Mouse (Mus musculus) olfactory bulb, adult 2 months (tissue): ENCODE measurements around the gene Dapl1.

Source experiments
- CTCF ChIP-seq: fragments of 200-500 bp; IDR thresholded peaks from 2 replicates; pipeline ENCODE4 v1.5.1; 2012; ENCODE audit warnings: low read depth, mild to moderate bottlenecking, low read length, moderate library complexity; ENCODE audit not compliant: insufficient read depth
- POLR2A ChIP-seq: fragments of 200-500 bp; IDR thresholded peaks from 2 replicates; pipeline ENCODE4 v1.6.1; 2012; ENCODE audit warnings: mild to moderate bottlenecking, low read depth, low read length, moderate library complexity; ENCODE audit not compliant: insufficient read depth

DNA sequence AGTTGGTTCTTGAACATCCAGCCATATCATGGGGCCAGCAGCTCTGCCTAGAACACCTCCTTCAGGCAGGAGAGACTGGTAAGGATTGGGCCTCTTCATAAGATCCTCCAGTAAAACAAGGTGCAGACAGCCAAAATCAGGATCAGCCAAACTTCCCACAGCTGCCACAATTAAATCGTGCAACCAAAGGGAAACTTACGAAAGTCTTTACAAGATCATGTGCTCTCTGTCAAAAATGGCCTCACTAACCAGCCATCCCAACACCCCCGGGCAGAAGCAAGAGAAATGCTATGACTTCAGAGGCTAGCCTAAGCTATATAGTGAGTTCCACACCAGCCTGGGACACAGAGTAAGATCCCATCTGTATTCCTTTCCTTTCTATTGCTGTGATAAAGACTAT, 35.9 kb upstream of the Dapl1 start:
- no peak for TF ChIP-seq CTCF
- no peak for TF ChIP-seq POLR2A
